Mouse (Mus musculus) urinary bladder, postnatal 4 days (tissue): ENCODE measurements around the gene Tfcp2l1.
A peak's percentile ranks its signal among the peaks of the same experiment; 100 is the strongest.
"Not testable (repeated sequence)": the region's sequence is repeated elsewhere in the genome, so short reads cannot be mapped to it uniquely, and the experiment has no call there.

Source experiments
- DNase-seq, 2 experiments: peaks; one replicate each; pipeline ENCODE4 v3.0.0; 2021 to 2022; ENCODE audit warnings: low spot score in 2 of 2

Tfcp2l1 gene

GRCm38 (mm10) chr1:118627781-118628464 is at the start of gene Tfcp2l1:
Gene Tfcp2l1 (plus strand): TSS chr1:118627945.
- peak; percentile 75 to 86 for DNase-seq

GRCm38 (mm10) chr1:118580174-118580702 is 47.5 kb upstream of the Tfcp2l1 start:
- DNase-seq, result no peak

- DNase-seq, result no peak
Observed at GRCm38 (mm10) chr1:118581179-118581578, 46.6 kb upstream of the Tfcp2l1 start.

- no peak for DNase-seq
Observed at GRCm38 (mm10) chr1:118589721-118590120, 38.0 kb upstream of the Tfcp2l1 start.

- no peak for DNase-seq
Observed at GRCm38 (mm10) chr1:118592933-118593332, 34.8 kb upstream of the Tfcp2l1 start.

GRCm38 (mm10) chr1:118595395-118595794 is 32.4 kb upstream of the Tfcp2l1 start:
- no peak for DNase-seq

- no peak for DNase-seq
Observed at GRCm38 (mm10) chr1:118597475-118598213, 30.1 kb upstream of the Tfcp2l1 start.

- DNase-seq, result no peak
Observed at GRCm38 (mm10) chr1:118598339-118598738, 29.4 kb upstream of the Tfcp2l1 start.

GRCm38 (mm10) chr1:118613631-118614183 is 14.0 kb upstream of the Tfcp2l1 start:
- no peak for DNase-seq

- DNase-seq, result not testable (repeated sequence)
Observed at GRCm38 (mm10) chr1:118621055-118621454, 6.7 kb upstream of the Tfcp2l1 start.

GRCm38 (mm10) chr1:118622857-118623256 is 4.9 kb upstream of the Tfcp2l1 start:
- DNase-seq, result no peak

GRCm38 (mm10) chr1:118625461-118625860 is 2.3 kb upstream of the Tfcp2l1 start:
- DNase-seq, result no peak

- DNase-seq, result no peak
Observed at GRCm38 (mm10) chr1:118625921-118626320, 1.8 kb upstream of the Tfcp2l1 start.

GRCm38 (mm10) chr1:118626452-118626851 is 1.3 kb upstream of the Tfcp2l1 start:
- no peak for DNase-seq

- DNase-seq, result no peak
Observed at GRCm38 (mm10) chr1:118633415-118633980, 5.8 kb downstream of the Tfcp2l1 start.

- DNase-seq, result no peak
Observed at GRCm38 (mm10) chr1:118642296-118642999, 14.7 kb downstream of the Tfcp2l1 start.

- DNase-seq, result no peak
Observed at GRCm38 (mm10) chr1:118643138-118643979, 15.6 kb downstream of the Tfcp2l1 start.

- DNase-seq, result no peak
Observed at GRCm38 (mm10) chr1:118645701-118646100, 18.0 kb downstream of the Tfcp2l1 start.

- no peak for DNase-seq
Observed at GRCm38 (mm10) chr1:118648015-118648414, 20.3 kb downstream of the Tfcp2l1 start.

- DNase-seq, result no peak
Observed at GRCm38 (mm10) chr1:118649933-118650770, 22.4 kb downstream of the Tfcp2l1 start.
